Mouse (Mus musculus): ENCODE results near the gene Glce. TPM values are rescaled to one million over a fixed set of nuclear protein-coding genes. Genes with fewer than 3 reads are reported as not detected.

Gene Glce
- 7.6 and 7.9 TPM in 2 replicates for polyA plus RNA-seq (2021; fragmentation: Nextera tagmentation)
- long read RNA-seq, experiment 1, full-length matches to known transcripts, result 5 of 11 reads
- long read RNA-seq, experiment 1, partial matches to known transcripts, result 0 of 11 reads
- long read RNA-seq, experiment 1, other reads (novel, unspliced or antisense), result 6 of 11 reads
- long read RNA-seq, experiment 2, full-length matches to known transcripts, result 50 of 65 reads
- long read RNA-seq, experiment 2, partial matches to known transcripts, result 2 of 65 reads
- long read RNA-seq, experiment 2, other reads (novel, unspliced or antisense), result 13 of 65 reads

DNA sequence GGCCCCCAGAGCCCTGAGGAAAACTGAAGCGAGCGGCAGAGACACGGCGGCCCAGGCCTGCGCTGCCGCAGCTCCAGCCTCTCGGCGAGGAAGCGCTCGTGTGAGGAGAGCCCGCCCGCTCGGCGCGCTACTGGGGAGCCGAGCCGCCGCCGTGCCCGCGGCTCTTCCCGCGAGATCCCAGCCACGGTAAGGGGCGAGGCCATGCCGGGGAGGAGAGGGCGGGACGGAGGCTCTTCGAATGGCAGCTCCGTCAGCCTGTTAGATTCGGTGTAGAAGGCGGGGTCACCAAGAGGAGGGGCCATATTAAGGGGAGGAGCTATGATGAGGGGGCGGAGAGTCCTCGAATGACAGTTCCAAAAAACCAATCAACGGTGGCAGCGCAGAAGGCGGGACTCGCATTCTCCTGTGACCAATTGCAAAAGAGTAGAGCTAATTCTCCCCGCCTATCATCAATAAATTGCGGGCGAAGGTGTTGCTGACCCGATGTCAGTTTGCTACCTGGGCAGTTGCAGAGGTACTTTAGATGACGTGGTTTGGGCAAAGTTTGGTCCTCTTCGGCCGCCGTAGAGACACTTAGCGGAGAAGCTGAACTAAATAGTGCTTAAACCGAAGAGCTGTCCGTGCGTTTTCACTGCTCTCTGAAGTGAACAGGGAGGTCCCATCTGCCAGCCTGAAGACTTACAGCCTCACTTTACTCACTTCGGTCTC, at the start of gene Glce:
Glce (minus strand) TSS at position 148 of the 708 bp plus-strand sequence.

DNA sequence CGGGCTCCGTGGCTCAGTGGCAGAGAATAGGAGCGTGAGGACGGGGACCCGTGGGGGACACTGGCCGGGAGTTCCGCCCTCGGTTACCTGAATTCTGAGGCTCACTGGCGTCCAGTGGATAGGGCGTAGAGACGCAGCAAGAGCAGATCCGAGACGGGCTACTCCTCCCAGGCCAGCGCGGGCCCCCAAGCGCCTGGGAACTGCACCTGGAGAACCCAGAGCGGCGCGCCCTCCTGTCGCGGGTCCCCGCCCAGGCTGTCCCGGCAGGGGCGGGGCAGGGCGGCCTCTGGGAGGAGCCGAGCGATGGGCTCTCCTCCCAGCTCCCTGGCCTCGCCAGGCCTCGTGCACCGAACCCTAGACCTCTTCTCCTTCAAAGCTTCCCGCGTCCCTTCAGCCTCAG, 95.9 kb downstream of the Glce start, which contains the start of gene Paqr5:
Paqr5 (minus strand) TSS at position 257 of the 400 bp plus-strand sequence.

Small RNAs within 50 kb of the gene (microRNA-seq; reads per million reads assigned to microRNA genes)
- gene Mir5133, result not detected

Other genes with a start within 250 kb of the Glce start
- gene Rplp1, start 208.1 kb downstream of the Glce start, polyA plus RNA-seq (2021; fragmentation: Nextera tagmentation), result 3,662 and 4,164 TPM in 2 replicates
- 0.33 and 0.46 TPM in 2 replicates for gene Kif23, start 175.9 kb downstream of the Glce start, polyA plus RNA-seq (2021; fragmentation: Nextera tagmentation)
- 3.9 and 8.2 TPM in 2 replicates for gene Paqr5, start 95.8 kb downstream of the Glce start, polyA plus RNA-seq (2021; fragmentation: Nextera tagmentation)
- not detected in 2 replicates for gene Spesp1, start 159.6 kb upstream of the Glce start, polyA plus RNA-seq (2021; fragmentation: Nextera tagmentation)
- gene Anp32a, start 218.6 kb upstream of the Glce start, polyA plus RNA-seq (2021; fragmentation: Nextera tagmentation), result 56.0 and 71.3 TPM in 2 replicates